ENCODE assay signal across 8 mouse cellular contexts in the genomic region with DNA sequence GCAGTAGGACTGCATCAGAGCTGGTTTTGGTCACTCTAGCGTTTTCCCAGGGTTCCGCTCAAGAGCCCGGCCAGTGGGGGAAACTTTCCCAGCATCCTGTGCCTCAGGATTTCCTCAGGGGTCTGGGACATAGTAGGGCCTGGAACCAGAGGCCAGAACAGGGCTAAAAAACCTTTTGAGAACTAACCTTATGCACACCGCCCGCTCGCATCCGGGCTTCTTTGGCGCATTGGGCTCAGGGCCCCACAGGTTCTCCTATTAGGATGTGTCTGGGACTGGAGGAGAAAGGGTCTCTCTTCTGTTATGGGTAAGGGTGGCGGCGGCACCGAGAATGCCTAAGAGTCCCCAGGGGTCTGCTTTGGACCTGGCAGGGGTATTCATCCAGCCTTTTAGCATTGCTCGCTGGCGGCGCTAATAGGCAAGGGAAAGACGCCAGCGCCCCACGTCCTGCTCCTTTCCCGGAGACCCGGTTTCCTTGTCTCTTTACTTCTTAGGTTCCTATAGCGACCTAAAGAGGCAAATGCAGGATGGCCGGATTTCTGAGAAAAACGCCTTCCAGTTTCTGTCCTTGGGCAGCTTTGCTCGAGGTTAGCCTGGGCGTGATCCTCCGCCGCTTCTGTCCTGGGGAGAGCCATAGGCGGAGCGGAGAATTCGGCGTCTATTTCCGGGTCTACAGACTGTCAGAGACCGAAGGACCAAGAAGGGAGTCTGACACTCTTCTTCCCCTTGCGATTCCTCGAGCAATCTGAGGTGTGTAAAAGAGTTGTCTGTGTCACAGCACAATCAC. TPM values are rescaled to one million over a fixed set of nuclear protein-coding genes. Genes with fewer than 3 reads are reported as not detected.
DNase-seq lines count a peak whose midpoint lies in the region; ATAC-seq and TF ChIP-seq lines count a peak whose summit lies in the region.

No protein-coding gene starts in this region.

- H3K4me3 ChIP-seq in lung, embryonic 16.5 days (ENCODE audit: low read length): no peak overlapping the region
- H3K4me3 ChIP-seq in liver, embryonic 16.5 days (ENCODE audit: low read depth, low read length): peak overlapping the region; percentile 3; the same call in 1 of the 2 replicates
- H3K4me3 ChIP-seq in stomach, postnatal 0 days (ENCODE audit: low read depth, low read length): 0 out of 2 replicates have a peak overlapping the region, but pooled peaks have one; percentile 4

- H3K9ac ChIP-seq in lung, embryonic 16.5 days (ENCODE audit: low read length): no peak overlapping the region
- no peak overlapping the region for H3K9ac ChIP-seq in liver, embryonic 16.5 days (ENCODE audit: low read depth, low read length)
- no peak overlapping the region for H3K9ac ChIP-seq in stomach, postnatal 0 days (ENCODE audit: low read length)

- H3K9me3 ChIP-seq in lung, embryonic 16.5 days (ENCODE audit: control insufficient read depth, low read length): no peaks in the 10 kb centered on the region
- H3K9me3 ChIP-seq in liver, embryonic 16.5 days (replicated peaks; ENCODE audit: control insufficient read depth, low read length): no peaks in the 10 kb centered on the region
- H3K9me3 ChIP-seq in stomach, postnatal 0 days (ENCODE audit: control insufficient read depth, low read length): no peaks in the 10 kb centered on the region

- H3K27ac ChIP-seq in lung, embryonic 16.5 days (ENCODE audit: low read length): no peak overlapping the region
- no peak overlapping the region for H3K27ac ChIP-seq in liver, embryonic 16.5 days (ENCODE audit: low read length)
- H3K27ac ChIP-seq in stomach, postnatal 0 days (replicated peaks): no peak overlapping the region

- TF ChIP-seq EP300 in stomach, postnatal 0 days (optimal IDR thresholded peaks at IDR 0.05): no peak

- peak overlapping the region; percentile 19; the same call in 1 of the 2 replicates for H3K4me2 ChIP-seq in lung, embryonic 16.5 days (ENCODE audit: low read depth, low read length)
- no peak overlapping the region for H3K4me2 ChIP-seq in liver, embryonic 16.5 days (ENCODE audit: low read depth, low read length)
- peak overlapping the region; percentile 15 for H3K4me2 ChIP-seq in stomach, postnatal 0 days (replicated peaks; ENCODE audit: low read depth)

- ATAC-seq in lung, embryonic 16.5 days (ENCODE audit: low read depth): no peak
- ATAC-seq in granulocyte monocyte progenitor cell, adult 5-6 weeks (replicated peaks; ENCODE audit: poor library complexity, severe bottlenecking): 0 out of 2 replicates have a peak, but pooled peaks have one; percentile 23
- no peak for ATAC-seq in liver, embryonic 16.5 days (ENCODE audit: low read depth)
- ATAC-seq in stomach, postnatal 0 days (ENCODE audit: low FRiP score, low TSS enrichment): peak; percentile 42; the same call in 1 of the 2 replicates
- no peak for ATAC-seq in erythroblast, adult 5-6 weeks (replicated peaks; ENCODE audit: low FRiP score, poor library complexity, severe bottlenecking)

- H3K36me3 ChIP-seq in lung, embryonic 16.5 days (ENCODE audit: control insufficient read depth, insufficient read depth, low read length): no peaks in the 10 kb centered on the region
- H3K36me3 ChIP-seq in liver, embryonic 16.5 days (ENCODE audit: control insufficient read depth, insufficient read depth): no peaks in the 10 kb centered on the region
- H3K36me3 ChIP-seq in stomach, postnatal 0 days (ENCODE audit: control insufficient read depth, insufficient read depth, low read length): no peaks in the 10 kb centered on the region

- H3K27me3 ChIP-seq in lung, embryonic 16.5 days (ENCODE audit: control insufficient read depth, insufficient read depth, low read depth, low read length): peaks cover 65% of the 10 kb centered on the region
- peaks cover 68% of the 10 kb centered on the region for H3K27me3 ChIP-seq in liver, embryonic 16.5 days (ENCODE audit: control insufficient read depth, insufficient read depth, low read depth, low read length)
- H3K27me3 ChIP-seq in stomach, postnatal 0 days (ENCODE audit: control insufficient read depth, insufficient read depth, low read length): peaks cover 23% of the 10 kb centered on the region

- no peaks in the 10 kb centered on the region for H3K4me1 ChIP-seq in lung, embryonic 16.5 days (replicated peaks; ENCODE audit: control insufficient read depth, insufficient read depth, low read length)
- no peaks in the 10 kb centered on the region for H3K4me1 ChIP-seq in liver, embryonic 16.5 days (ENCODE audit: control insufficient read depth, low read depth, low read length)
- H3K4me1 ChIP-seq in stomach, postnatal 0 days (replicated peaks; ENCODE audit: control insufficient read depth, insufficient read depth): no peaks in the 10 kb centered on the region

- no peak for DNase-seq in lung, postnatal 25 days (ENCODE audit: low spot score)
- no peak for DNase-seq in stomach, postnatal 0 days (ENCODE audit: low spot score)
- no peak for DNase-seq in thymus, postnatal 0 days (ENCODE audit: low spot score)
- no peak for DNase-seq in right cerebral cortex, postnatal 14 days

- TF ChIP-seq CTCF in stomach, postnatal 0 days (IDR thresholded peaks at IDR 0.05; ENCODE audit: low read depth): no peak

- 2% methylated on average over 34 of the region's 34 CpGs for WGBS in lung, embryonic 16.5 days
- 3% methylated on average over 34 of the region's 34 CpGs for whole genome bisulfite sequencing in liver, embryonic 16.5 days (ENCODE audit: insufficient replicate concordance)
- WGBS in stomach, postnatal 0 days: 3% methylated on average over 34 of the region's 34 CpGs

RNA-seq across cellular contexts. Expression of a gene that starts 2.4 kb away (rescaled TPM):
- polyA plus RNA-seq in lung, embryonic 16.5 days (2015; fragmentation: Nextera tagmentation; extraction: Ambion mirVana): not detected in 2 replicates
- not detected in 2 replicates for total RNA-seq in granulocyte monocyte progenitor cell, adult 5-6 weeks (2014; fragmentation: Nextera tagmentation)
- total RNA-seq in granulocyte monocyte progenitor cell, adult 5-6 weeks (2017): not detected in 2 replicates
- polyA plus RNA-seq in liver, embryonic 16.5 days (2015; fragmentation: Nextera tagmentation; extraction: Ambion mirVana): not detected in 2 replicates
- polyA plus RNA-seq in stomach, postnatal 0 days (2015; fragmentation: Nextera tagmentation; extraction: Ambion mirVana): 0.04 TPM in 1 of 2 replicates, not detected in the other
- not detected in 2 replicates for polyA plus RNA-seq in thymus, postnatal 0 days (2015; fragmentation: Nextera tagmentation; extraction: Ambion mirVana)
- total RNA-seq in erythroblast, adult 5-6 weeks (2015; ENCODE audit: low replicate concordance): not detected in 2 replicates
- 0.14 TPM in 1 of 2 replicates, not detected in the other for total RNA-seq in erythroblast, adult 5-6 weeks (2017; ENCODE audit: low replicate concordance)

Comparison
In these comparisons a context has a peak if more than half of its experiments do, and no peak if none do; other contexts are left out.
1. ATAC-seq: peak in granulocyte monocyte progenitor cell, adult 5-6 weeks (single experiment) and stomach, postnatal 0 days (single experiment); none in lung, embryonic 16.5 days (single experiment), liver, embryonic 16.5 days (single experiment) and erythroblast, adult 5-6 weeks (single experiment).